Mouse (Mus musculus): Measurements from ENCODE around the gene Olfr1212. TPM values are rescaled to one million over a fixed set of nuclear protein-coding genes. Genes with fewer than 3 reads are reported as not detected.

Olfr1212 gene
- total RNA-seq (2021) (not detected), polyA plus RNA-seq (2012; rRNA removed) (not detected in 2 replicates)
- long read RNA-seq: 0 reads

- H3K27me3 ChIP-seq (ENCODE audit: control insufficient read depth, insufficient read depth, low read length): no peaks in the 10 kb centered on the region
- no peaks in the 10 kb centered on the region for H3K36me3 ChIP-seq (ENCODE audit: control insufficient read depth, insufficient read depth, low read length)
- no peak for DNase-seq
- no peak within 1 kb of the TSS for H3K4me3 ChIP-seq
- H3K9ac ChIP-seq (ENCODE audit: low read depth, low read length): no peak within 1 kb of the TSS
- intact Hi-C loops (cut with DNase I): no loop called here
- no peak within 1 kb of the TSS for H3K27ac ChIP-seq
- no peak for TF ChIP-seq CTCF (IDR thresholded peaks at IDR 0.05)
- no peak for TF ChIP-seq POLR2A (IDR thresholded peaks at IDR 0.05; ENCODE audit: insufficient read depth, low read depth, low read length)
- TF ChIP-seq EP300 (IDR thresholded peaks at IDR 0.05; ENCODE audit: insufficient read depth, low read depth, low read length): no peak
- H3K79me2 ChIP-seq (replicated peaks; ENCODE audit: control insufficient read depth, insufficient read depth, low read length): no peaks in the 10 kb centered on the region
- no peaks in the 10 kb centered on the region for H3K4me1 ChIP-seq (ENCODE audit: control insufficient read depth, insufficient read depth, low read length)
These were observed at the start of gene Olfr1212 for GRCm38 (mm10) chr2:88953669-88954068. TSS of gene Olfr1212 (plus strand) at chr2:88953969.

- WGBS: 72% methylated on average over 3 of the region's 3 CpGs
- intact Hi-C loops (cut with DNase I): no loop called here
- DNase-seq: no peak
- Histone ChIP-seq H3K9ac (ENCODE audit: low read depth, low read length) (no peak within 1 kb of the TSS), H3K4me3 (no peak within 1 kb of the TSS), H3K4me1 (ENCODE audit: control insufficient read depth, insufficient read depth, low read length) (no peaks in the 10 kb centered on the region), H3K27me3 (ENCODE audit: control insufficient read depth, insufficient read depth, low read length) (no peaks in the 10 kb centered on the region), H3K27ac (no peak within 1 kb of the TSS), H3K79me2 (replicated peaks; ENCODE audit: control insufficient read depth, insufficient read depth, low read length) (no peaks in the 10 kb centered on the region), H3K36me3 (ENCODE audit: control insufficient read depth, insufficient read depth, low read length) (no peaks in the 10 kb centered on the region)
- TF ChIP-seq CTCF (IDR thresholded peaks at IDR 0.05) (no peak), EP300 (IDR thresholded peaks at IDR 0.05; ENCODE audit: insufficient read depth, low read depth, low read length) (no peak), POLR2A (IDR thresholded peaks at IDR 0.05; ENCODE audit: insufficient read depth, low read depth, low read length) (no peak)
These were observed 38.7 kb upstream of the Olfr1212 start, which contains the start of gene Olfr1209 for GRCm38 (mm10) chr2:88915057-88915456. TSS of gene Olfr1209 (minus strand) at chr2:88915157.

GRCm38 (mm10) chr2:88938011-88938410 is 15.8 kb upstream of the Olfr1212 start, which contains the start of gene Olfr1211:
TSS of gene Olfr1211 (minus strand) at chr2:88938111.
- WGBS: 74% methylated on average over 1 of the region's 1 CpGs
- Histone ChIP-seq H3K4me3 (no peak within 1 kb of the TSS), H3K9ac (ENCODE audit: low read depth, low read length) (no peak within 1 kb of the TSS), H3K4me1 (ENCODE audit: control insufficient read depth, insufficient read depth, low read length) (no peaks in the 10 kb centered on the region), H3K27me3 (ENCODE audit: control insufficient read depth, insufficient read depth, low read length) (no peaks in the 10 kb centered on the region), H3K36me3 (ENCODE audit: control insufficient read depth, insufficient read depth, low read length) (no peaks in the 10 kb centered on the region), H3K79me2 (replicated peaks; ENCODE audit: control insufficient read depth, insufficient read depth, low read length) (no peaks in the 10 kb centered on the region), H3K27ac (no peak within 1 kb of the TSS)
- intact Hi-C loops (cut with DNase I): no loop called here
- no peak for TF ChIP-seq EP300 (IDR thresholded peaks at IDR 0.05; ENCODE audit: insufficient read depth, low read depth, low read length)
- TF ChIP-seq POLR2A (IDR thresholded peaks at IDR 0.05; ENCODE audit: insufficient read depth, low read depth, low read length): no peak
- no peak for TF ChIP-seq CTCF (IDR thresholded peaks at IDR 0.05)
- no peak for DNase-seq

- no peak for TF ChIP-seq POLR2A (IDR thresholded peaks at IDR 0.05; ENCODE audit: insufficient read depth, low read depth, low read length)
- no peaks in the 10 kb centered on the region for H3K79me2 ChIP-seq (replicated peaks; ENCODE audit: control insufficient read depth, insufficient read depth, low read length)
- no peak within 1 kb of the TSS for H3K4me3 ChIP-seq
- no peaks in the 10 kb centered on the region for H3K36me3 ChIP-seq (ENCODE audit: control insufficient read depth, insufficient read depth, low read length)
- DNase-seq: no peak
- H3K27ac ChIP-seq: no peak within 1 kb of the TSS
- H3K27me3 ChIP-seq (ENCODE audit: control insufficient read depth, insufficient read depth, low read length): no peaks in the 10 kb centered on the region
- H3K4me1 ChIP-seq (ENCODE audit: control insufficient read depth, insufficient read depth, low read length): no peaks in the 10 kb centered on the region
- 75% methylated on average over 1 of the region's 1 CpGs for WGBS
- intact Hi-C loops (cut with DNase I): no loop called here
- H3K9ac ChIP-seq (ENCODE audit: low read depth, low read length): no peak within 1 kb of the TSS
These were observed 26.4 kb downstream of the Olfr1212 start, which contains the start of gene Gm13762 for GRCm38 (mm10) chr2:88980181-88980580. TSS of gene Gm13762 (minus strand) at chr2:88980281.

GRCm38 (mm10) chr2:88992553-88992952 is 38.8 kb downstream of the Olfr1212 start, which contains the start of gene Olfr1214:
TSS of gene Olfr1214 (minus strand) at chr2:88992653.
- TF ChIP-seq POLR2A (IDR thresholded peaks at IDR 0.05; ENCODE audit: insufficient read depth, low read depth, low read length): no peak
- TF ChIP-seq EP300 (IDR thresholded peaks at IDR 0.05; ENCODE audit: insufficient read depth, low read depth, low read length): no peak
- TF ChIP-seq CTCF (IDR thresholded peaks at IDR 0.05): no peak
- WGBS: 67% methylated on average over 1 of the region's 1 CpGs
- no peaks in the 10 kb centered on the region for H3K4me1 ChIP-seq (ENCODE audit: control insufficient read depth, insufficient read depth, low read length)
- H3K79me2 ChIP-seq (replicated peaks; ENCODE audit: control insufficient read depth, insufficient read depth, low read length): no peaks in the 10 kb centered on the region
- H3K4me3 ChIP-seq: no peak within 1 kb of the TSS
- no peak for DNase-seq
- no peak within 1 kb of the TSS for H3K9ac ChIP-seq (ENCODE audit: low read depth, low read length)
- no peaks in the 10 kb centered on the region for H3K36me3 ChIP-seq (ENCODE audit: control insufficient read depth, insufficient read depth, low read length)
- no peak within 1 kb of the TSS for H3K27ac ChIP-seq
- intact Hi-C loops (cut with DNase I): no loop called here
- H3K27me3 ChIP-seq (ENCODE audit: control insufficient read depth, insufficient read depth, low read length): no peaks in the 10 kb centered on the region

GRCm38 (mm10) chr2:89006873-89007272 is 53.1 kb downstream of the Olfr1212 start, which contains the start of gene Olfr1215:
TSS of gene Olfr1215 (minus strand) at chr2:89006973.
- Histone ChIP-seq H3K27ac (no peak within 1 kb of the TSS), H3K4me3 (no peak within 1 kb of the TSS), H3K9ac (ENCODE audit: low read depth, low read length) (no peak within 1 kb of the TSS), H3K4me1 (ENCODE audit: control insufficient read depth, insufficient read depth, low read length) (no peaks in the 10 kb centered on the region), H3K36me3 (ENCODE audit: control insufficient read depth, insufficient read depth, low read length) (no peaks in the 10 kb centered on the region), H3K27me3 (ENCODE audit: control insufficient read depth, insufficient read depth, low read length) (no peaks in the 10 kb centered on the region), H3K79me2 (replicated peaks; ENCODE audit: control insufficient read depth, insufficient read depth, low read length) (no peaks in the 10 kb centered on the region)
- intact Hi-C loops (cut with DNase I): no loop called here
- TF ChIP-seq POLR2A (IDR thresholded peaks at IDR 0.05; ENCODE audit: insufficient read depth, low read depth, low read length): no peak
- no peak for TF ChIP-seq CTCF (IDR thresholded peaks at IDR 0.05)
- TF ChIP-seq EP300 (IDR thresholded peaks at IDR 0.05; ENCODE audit: insufficient read depth, low read depth, low read length): no peak
- WGBS: 53% methylated on average over 2 of the region's 2 CpGs
- no peak for DNase-seq

Other genes starting within 250 kb of the Olfr1212 start
- not detected for gene Olfr1196, start 249.4 kb upstream of the Olfr1212 start, total RNA-seq (2021)
- gene Olfr1196, start 249.4 kb upstream of the Olfr1212 start, polyA plus RNA-seq (2012; rRNA removed): not detected in 2 replicates
- not detected for gene Olfr1197, start 221.6 kb upstream of the Olfr1212 start, total RNA-seq (2021)
- gene Olfr1197, start 221.6 kb upstream of the Olfr1212 start, polyA plus RNA-seq (2012; rRNA removed): not detected in 2 replicates
- not detected for gene Olfr1198, start 202.6 kb upstream of the Olfr1212 start, total RNA-seq (2021)
- gene Olfr1198, start 202.6 kb upstream of the Olfr1212 start, polyA plus RNA-seq (2012; rRNA removed): not detected in 2 replicates
- not detected for gene Olfr1199, start 193.5 kb upstream of the Olfr1212 start, total RNA-seq (2021)
- gene Olfr1199, start 193.5 kb upstream of the Olfr1212 start, polyA plus RNA-seq (2012; rRNA removed): not detected in 2 replicates
- not detected for gene Olfr1200, start 183.5 kb upstream of the Olfr1212 start, total RNA-seq (2021)
- not detected in 2 replicates for gene Olfr1200, start 183.5 kb upstream of the Olfr1212 start, polyA plus RNA-seq (2012; rRNA removed)
- not detected for gene Olfr1201, start 160.9 kb upstream of the Olfr1212 start, total RNA-seq (2021)
- not detected in 2 replicates for gene Olfr1201, start 160.9 kb upstream of the Olfr1212 start, polyA plus RNA-seq (2012; rRNA removed)
- under 1 TPM in 1 of 2 experiments, not detected in 1; 0.07 TPM for gene Olfr1202, start 139.5 kb upstream of the Olfr1212 start, total RNA-seq (2021)
- gene Olfr1202, start 139.5 kb upstream of the Olfr1212 start, polyA plus RNA-seq (2012; rRNA removed): not detected in 2 replicates
- gene Olfr1205, start 124.2 kb upstream of the Olfr1212 start, total RNA-seq (2021): not detected
- gene Olfr1205, start 124.2 kb upstream of the Olfr1212 start, polyA plus RNA-seq (2012; rRNA removed): not detected in 2 replicates
- not detected for gene Olfr1204, start 104.7 kb upstream of the Olfr1212 start, total RNA-seq (2021)
- not detected in 2 replicates for gene Olfr1204, start 104.7 kb upstream of the Olfr1212 start, polyA plus RNA-seq (2012; rRNA removed)
- not detected for gene Olfr1206, start 90.7 kb upstream of the Olfr1212 start, total RNA-seq (2021)
- not detected in 2 replicates for gene Olfr1206, start 90.7 kb upstream of the Olfr1212 start, polyA plus RNA-seq (2012; rRNA removed)
- not detected for gene Olfr1208, start 51.7 kb upstream of the Olfr1212 start, total RNA-seq (2021)
- not detected in 2 replicates for gene Olfr1208, start 51.7 kb upstream of the Olfr1212 start, polyA plus RNA-seq (2012; rRNA removed)
- gene Olfr1209, start 38.8 kb upstream of the Olfr1212 start, total RNA-seq (2021): not detected
- gene Olfr1209, start 38.8 kb upstream of the Olfr1212 start, polyA plus RNA-seq (2012; rRNA removed): not detected in 2 replicates
- gene Olfr1211, start 15.9 kb upstream of the Olfr1212 start, total RNA-seq (2021): not detected
- not detected in 2 replicates for gene Olfr1211, start 15.9 kb upstream of the Olfr1212 start, polyA plus RNA-seq (2012; rRNA removed)
- not detected for gene Gm13762, start 26.3 kb downstream of the Olfr1212 start, total RNA-seq (2021)
- gene Gm13762, start 26.3 kb downstream of the Olfr1212 start, polyA plus RNA-seq (2012; rRNA removed): not detected in 2 replicates
- gene Olfr1214, start 38.7 kb downstream of the Olfr1212 start, total RNA-seq (2021): not detected
- not detected in 2 replicates for gene Olfr1214, start 38.7 kb downstream of the Olfr1212 start, polyA plus RNA-seq (2012; rRNA removed)
- gene Olfr1215, start 53.0 kb downstream of the Olfr1212 start, total RNA-seq (2021): not detected
- not detected in 2 replicates for gene Olfr1215, start 53.0 kb downstream of the Olfr1212 start, polyA plus RNA-seq (2012; rRNA removed)
- gene Olfr1216, start 64.4 kb downstream of the Olfr1212 start, total RNA-seq (2021): not detected
- not detected in 2 replicates for gene Olfr1216, start 64.4 kb downstream of the Olfr1212 start, polyA plus RNA-seq (2012; rRNA removed)
- not detected for gene Olfr1217, start 78.1 kb downstream of the Olfr1212 start, total RNA-seq (2021)
- gene Olfr1217, start 78.1 kb downstream of the Olfr1212 start, polyA plus RNA-seq (2012; rRNA removed): not detected in 2 replicates
- gene Olfr1218, start 107.2 kb downstream of the Olfr1212 start, total RNA-seq (2021): not detected
- not detected in 2 replicates for gene Olfr1218, start 107.2 kb downstream of the Olfr1212 start, polyA plus RNA-seq (2012; rRNA removed)
- gene Olfr1219, start 129.5 kb downstream of the Olfr1212 start, total RNA-seq (2021): not detected
- gene Olfr1219, start 129.5 kb downstream of the Olfr1212 start, polyA plus RNA-seq (2012; rRNA removed): not detected in 2 replicates
- gene Olfr1220, start 152.9 kb downstream of the Olfr1212 start, total RNA-seq (2021): not detected
- gene Olfr1220, start 152.9 kb downstream of the Olfr1212 start, polyA plus RNA-seq (2012; rRNA removed): not detected in 2 replicates
- not detected for gene Olfr1221, start 163.3 kb downstream of the Olfr1212 start, total RNA-seq (2021)
- not detected in 2 replicates for gene Olfr1221, start 163.3 kb downstream of the Olfr1212 start, polyA plus RNA-seq (2012; rRNA removed)
- gene Olfr1222, start 179.1 kb downstream of the Olfr1212 start, total RNA-seq (2021): not detected
- not detected in 2 replicates for gene Olfr1222, start 179.1 kb downstream of the Olfr1212 start, polyA plus RNA-seq (2012; rRNA removed)
- gene Olfr1223, start 197.6 kb downstream of the Olfr1212 start, total RNA-seq (2021): not detected
- not detected in 2 replicates for gene Olfr1223, start 197.6 kb downstream of the Olfr1212 start, polyA plus RNA-seq (2012; rRNA removed)
- gene Olfr1224-ps1, start 210.1 kb downstream of the Olfr1212 start, total RNA-seq (2021): not detected
- not detected in 2 replicates for gene Olfr1224-ps1, start 210.1 kb downstream of the Olfr1212 start, polyA plus RNA-seq (2012; rRNA removed)
- not detected for gene Olfr1225, start 220.7 kb downstream of the Olfr1212 start, total RNA-seq (2021)
- not detected in 2 replicates for gene Olfr1225, start 220.7 kb downstream of the Olfr1212 start, polyA plus RNA-seq (2012; rRNA removed)
- not detected for gene Olfr1226, start 246.1 kb downstream of the Olfr1212 start, total RNA-seq (2021)
- not detected in 2 replicates for gene Olfr1226, start 246.1 kb downstream of the Olfr1212 start, polyA plus RNA-seq (2012; rRNA removed)

Data from heart, adult 2 months (tissue).